Mouse (Mus musculus): ENCODE measurements around the gene Optn. TPM values are rescaled to one million over a fixed set of nuclear protein-coding genes. Genes with fewer than 3 reads are reported as not detected.

Gene Optn
- polyA plus RNA-seq, 1 experiment from 2014 or later: 17.0 TPM

DNA sequence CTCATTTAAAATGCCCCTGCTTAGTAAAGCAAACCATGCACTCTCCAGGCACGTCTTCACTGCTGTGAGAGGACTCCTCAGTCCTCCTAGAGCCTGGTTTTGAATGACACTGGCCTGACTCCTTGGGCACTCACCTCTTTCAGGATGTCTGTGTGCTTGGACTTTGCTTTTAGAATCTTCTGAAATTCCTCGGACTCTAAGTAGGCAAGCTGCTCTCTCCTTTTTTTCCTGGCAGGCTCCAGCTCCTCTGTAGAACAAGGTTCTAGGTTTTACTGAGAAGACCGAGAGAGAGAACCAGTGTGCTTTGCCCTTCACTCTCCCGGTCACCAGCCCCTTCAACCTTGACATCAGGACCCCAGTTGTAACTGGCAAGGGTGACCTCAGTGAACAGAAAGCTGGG, 69.4 kb downstream of the Optn start:
- TF ChIP-seq EP300 (optimal IDR thresholded peaks at IDR 0.05) (no peak), CTCF (IDR thresholded peaks at IDR 0.05; ENCODE audit: low read depth) (no peak)
- Histone ChIP-seq H3K27me3 (ENCODE audit: control insufficient read depth, insufficient read depth, low read length) (no peaks in the 10 kb centered on the region), H3K36me3 (ENCODE audit: control insufficient read depth, insufficient read depth, low read length) (0 out of 2 replicates have a peak, but pooled peaks cover 5% of the 10 kb centered on the region), H3K9ac (ENCODE audit: low read length) (no peak overlapping the region), H3K4me1 (replicated peaks; ENCODE audit: control insufficient read depth, insufficient read depth) (no peaks in the 10 kb centered on the region), H3K4me2 (replicated peaks; ENCODE audit: low read depth) (no peak overlapping the region), H3K9me3 (ENCODE audit: control insufficient read depth, low read length) (no peaks in the 10 kb centered on the region), H3K27ac (replicated peaks) (no peak overlapping the region), H3K4me3 (ENCODE audit: low read depth, low read length) (no peak overlapping the region)
- WGBS: 89% methylated on average over 4 of the region's 4 CpGs
- DNase-seq (ENCODE audit: low spot score) (no peak), ATAC-seq (ENCODE audit: low FRiP score, low TSS enrichment) (no peak)

DNA sequence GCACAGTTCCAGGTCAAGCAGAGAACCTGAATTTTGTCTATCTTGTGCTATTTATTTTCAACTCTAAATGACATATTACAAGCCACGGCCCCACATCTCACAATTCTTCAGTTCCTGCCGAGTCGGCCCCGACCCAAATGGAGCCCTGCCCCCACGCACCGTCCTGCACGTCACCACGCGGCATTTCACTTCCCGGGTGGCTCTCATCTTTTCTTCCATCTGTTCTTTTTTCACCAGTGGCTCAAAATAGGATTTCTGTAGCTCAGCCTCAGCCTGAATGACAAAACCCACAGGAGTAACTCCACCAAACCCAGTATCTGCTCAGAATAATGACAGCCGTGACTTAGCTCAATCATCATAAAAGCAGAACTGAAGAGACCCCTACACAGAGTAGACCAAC, 70.3 kb downstream of the Optn start:
- Histone ChIP-seq H3K4me1 (replicated peaks; ENCODE audit: control insufficient read depth, insufficient read depth) (no peaks in the 10 kb centered on the region), H3K36me3 (ENCODE audit: control insufficient read depth, insufficient read depth, low read length) (0 out of 2 replicates have a peak, but pooled peaks cover 5% of the 10 kb centered on the region), H3K27ac (replicated peaks) (no peak overlapping the region), H3K27me3 (ENCODE audit: control insufficient read depth, insufficient read depth, low read length) (no peaks in the 10 kb centered on the region), H3K4me3 (ENCODE audit: low read depth, low read length) (no peak overlapping the region), H3K4me2 (replicated peaks; ENCODE audit: low read depth) (no peak overlapping the region), H3K9ac (ENCODE audit: low read length) (no peak overlapping the region), H3K9me3 (ENCODE audit: control insufficient read depth, low read length) (no peaks in the 10 kb centered on the region)
- no peak for DNase-seq (ENCODE audit: low spot score)
- WGBS: 90% methylated on average over 11 of the region's 11 CpGs
- TF ChIP-seq EP300 (optimal IDR thresholded peaks at IDR 0.05) (no peak), CTCF (IDR thresholded peaks at IDR 0.05; ENCODE audit: low read depth) (no peak)
- no peak for ATAC-seq (ENCODE audit: low FRiP score, low TSS enrichment)

DNA sequence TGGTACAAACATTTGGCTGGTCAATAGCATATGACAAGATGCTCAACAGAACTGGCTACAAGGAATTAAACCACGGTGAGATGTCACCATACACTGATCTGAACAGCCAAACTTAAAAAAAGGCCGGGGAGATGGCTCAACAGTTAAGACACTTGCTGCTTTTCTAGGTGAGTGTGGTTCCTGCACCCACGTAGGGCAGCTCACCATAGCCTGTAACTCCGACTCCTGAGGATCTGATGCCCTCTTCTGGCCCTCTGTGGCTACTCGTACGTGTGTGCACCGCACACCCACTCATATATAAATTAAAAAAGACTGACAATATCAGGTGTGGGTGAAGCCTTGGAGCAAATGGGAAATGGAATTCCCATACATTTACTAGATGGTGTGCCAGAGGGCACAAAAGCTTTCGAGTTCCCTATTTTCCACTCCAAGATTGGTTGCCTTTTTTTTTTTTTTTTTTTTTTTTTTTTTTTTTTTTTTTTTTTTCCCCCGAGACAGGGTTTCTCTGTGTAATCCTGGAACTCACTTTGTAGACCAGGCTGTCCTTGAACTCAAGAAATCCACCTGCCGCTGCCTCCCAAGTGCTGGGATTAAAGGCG, 74.9 kb downstream of the Optn start:
- H3K27ac ChIP-seq (replicated peaks): no peak overlapping the region
- no peaks in the 10 kb centered on the region for H3K9me3 ChIP-seq (ENCODE audit: control insufficient read depth, low read length)
- WGBS: 76% methylated on average over 11 of the region's 11 CpGs
- H3K4me2 ChIP-seq (replicated peaks; ENCODE audit: low read depth): no peak overlapping the region
- no peak overlapping the region for H3K4me3 ChIP-seq (ENCODE audit: low read depth, low read length)
- no peaks in the 10 kb centered on the region for H3K27me3 ChIP-seq (ENCODE audit: control insufficient read depth, insufficient read depth, low read length)
- ATAC-seq (ENCODE audit: low FRiP score, low TSS enrichment) (no peak), DNase-seq (ENCODE audit: low spot score) (peak; percentile 52)
- H3K36me3 ChIP-seq (ENCODE audit: control insufficient read depth, insufficient read depth, low read length): 0 out of 2 replicates have a peak, but pooled peaks cover 2% of the 10 kb centered on the region
- H3K9ac ChIP-seq (ENCODE audit: low read length): no peak overlapping the region
- peak; percentile 58 for TF ChIP-seq CTCF (IDR thresholded peaks at IDR 0.05; ENCODE audit: low read depth)
- TF ChIP-seq EP300 (optimal IDR thresholded peaks at IDR 0.05): no peak
- no peaks in the 10 kb centered on the region for H3K4me1 ChIP-seq (replicated peaks; ENCODE audit: control insufficient read depth, insufficient read depth)

DNA sequence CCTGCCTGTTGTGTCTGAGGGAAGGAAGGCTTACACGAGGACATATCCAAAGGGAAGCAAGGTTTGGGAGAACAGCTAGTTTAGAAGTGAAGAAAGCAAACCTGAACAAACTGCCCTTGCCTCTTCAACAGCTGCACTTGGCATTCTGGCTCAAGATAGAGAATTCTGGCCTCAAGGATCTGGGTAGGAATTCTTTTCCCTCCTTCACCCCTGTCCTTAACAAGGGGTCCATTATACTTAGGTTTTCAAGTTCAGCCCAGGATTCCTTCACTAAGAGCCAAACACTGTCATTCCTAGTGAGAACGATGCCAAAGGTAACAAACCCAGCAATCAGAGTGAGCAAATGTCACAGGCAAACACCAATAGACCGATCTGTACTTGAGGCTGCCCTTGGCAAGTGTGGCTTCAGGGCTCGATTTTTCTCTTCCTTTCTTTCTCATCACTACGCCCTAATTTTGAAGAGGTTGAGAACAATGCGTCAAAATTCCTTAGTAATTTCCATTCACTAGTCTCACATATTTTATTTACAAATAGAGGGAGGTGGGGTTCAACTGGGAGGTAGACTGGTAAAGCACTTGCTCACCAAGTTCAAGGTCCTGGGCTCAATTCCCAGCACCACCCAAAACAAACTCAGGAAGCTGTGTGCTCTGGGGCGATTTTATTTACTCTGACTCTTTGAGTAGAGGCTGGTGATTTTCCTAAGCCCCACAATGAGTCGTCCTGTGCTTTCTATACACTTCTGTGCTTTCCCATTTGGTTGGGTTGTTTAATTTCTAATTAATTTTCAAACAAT, 76.3 kb downstream of the Optn start:
- TF ChIP-seq EP300 (optimal IDR thresholded peaks at IDR 0.05) (no peak), CTCF (IDR thresholded peaks at IDR 0.05; ENCODE audit: low read depth) (no peak)
- Histone ChIP-seq H3K4me2 (replicated peaks; ENCODE audit: low read depth) (no peak overlapping the region), H3K27me3 (ENCODE audit: control insufficient read depth, insufficient read depth, low read length) (no peaks in the 10 kb centered on the region), H3K9ac (ENCODE audit: low read length) (no peak overlapping the region), H3K9me3 (ENCODE audit: control insufficient read depth, low read length) (no peaks in the 10 kb centered on the region), H3K27ac (replicated peaks) (no peak overlapping the region), H3K4me1 (replicated peaks; ENCODE audit: control insufficient read depth, insufficient read depth) (no peaks in the 10 kb centered on the region), H3K4me3 (ENCODE audit: low read depth, low read length) (no peak overlapping the region), H3K36me3 (ENCODE audit: control insufficient read depth, insufficient read depth, low read length) (no peaks in the 10 kb centered on the region)
- DNase-seq (ENCODE audit: low spot score) (no peak), ATAC-seq (ENCODE audit: low FRiP score, low TSS enrichment) (no peak)
- 66% methylated on average over 8 of the region's 8 CpGs for WGBS

DNA sequence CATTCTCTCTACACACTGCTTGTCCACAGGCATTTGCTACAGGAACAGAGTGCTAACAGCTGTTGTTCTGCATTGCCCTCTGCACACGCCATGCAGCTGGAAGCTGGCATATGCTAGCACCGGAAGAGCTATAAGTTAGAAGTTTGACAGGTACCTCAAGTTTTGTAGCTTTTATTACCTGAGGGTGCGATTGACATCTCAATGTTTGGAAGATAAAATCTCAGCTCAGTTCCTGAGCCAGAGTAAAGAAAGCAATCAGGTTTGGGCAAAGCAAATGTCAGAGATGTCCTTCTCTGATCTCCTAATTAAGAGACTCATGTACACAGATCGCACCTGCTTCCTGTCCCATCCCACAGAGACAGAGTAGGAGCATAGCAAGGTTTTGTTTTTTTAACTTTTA, 77.1 kb downstream of the Optn start:
- no peaks in the 10 kb centered on the region for H3K4me1 ChIP-seq (replicated peaks; ENCODE audit: control insufficient read depth, insufficient read depth)
- ATAC-seq (ENCODE audit: low FRiP score, low TSS enrichment) (no peak), DNase-seq (ENCODE audit: low spot score) (no peak)
- no peak overlapping the region for H3K27ac ChIP-seq (replicated peaks)
- no peak overlapping the region for H3K4me3 ChIP-seq (ENCODE audit: low read depth, low read length)
- H3K27me3 ChIP-seq (ENCODE audit: control insufficient read depth, insufficient read depth, low read length): no peaks in the 10 kb centered on the region
- no peak overlapping the region for H3K9ac ChIP-seq (ENCODE audit: low read length)
- H3K4me2 ChIP-seq (replicated peaks; ENCODE audit: low read depth): no peak overlapping the region
- H3K36me3 ChIP-seq (ENCODE audit: control insufficient read depth, insufficient read depth, low read length): no peaks in the 10 kb centered on the region
- WGBS: 58% methylated on average over 4 of the region's 4 CpGs
- no peaks in the 10 kb centered on the region for H3K9me3 ChIP-seq (ENCODE audit: control insufficient read depth, low read length)
- no peak for TF ChIP-seq EP300 (optimal IDR thresholded peaks at IDR 0.05)
- no peak for TF ChIP-seq CTCF (IDR thresholded peaks at IDR 0.05; ENCODE audit: low read depth)

DNA sequence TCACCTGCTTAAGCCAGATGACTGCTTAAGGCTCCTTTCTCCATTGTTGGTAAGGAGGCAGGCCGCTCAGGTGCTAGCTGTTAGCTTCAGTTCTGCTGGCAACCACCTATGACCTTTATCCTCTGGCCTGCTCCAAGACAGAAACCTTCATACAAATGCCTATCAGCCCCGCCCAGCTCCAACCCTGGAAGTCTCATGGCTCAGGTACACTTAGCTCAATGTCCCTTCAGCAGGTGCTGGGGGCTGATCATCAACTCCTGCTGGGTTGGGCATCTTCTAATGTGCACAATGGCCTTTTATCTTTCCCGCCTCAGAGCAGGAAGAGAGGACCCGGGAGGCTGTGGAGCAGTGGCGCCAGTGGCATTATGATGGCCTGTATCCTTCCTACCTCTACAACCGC, 78.9 kb downstream of the Optn start:
- WGBS: 77% methylated on average over 6 of the region's 6 CpGs
- Histone ChIP-seq H3K27me3 (ENCODE audit: control insufficient read depth, insufficient read depth, low read length) (no peaks in the 10 kb centered on the region), H3K4me3 (ENCODE audit: low read depth, low read length) (no peak overlapping the region), H3K4me1 (replicated peaks; ENCODE audit: control insufficient read depth, insufficient read depth) (no peaks in the 10 kb centered on the region), H3K4me2 (replicated peaks; ENCODE audit: low read depth) (no peak overlapping the region), H3K36me3 (ENCODE audit: control insufficient read depth, insufficient read depth, low read length) (no peaks in the 10 kb centered on the region), H3K27ac (replicated peaks) (no peak overlapping the region), H3K9me3 (ENCODE audit: control insufficient read depth, low read length) (no peaks in the 10 kb centered on the region), H3K9ac (ENCODE audit: low read length) (no peak overlapping the region)
- DNase-seq (ENCODE audit: low spot score) (peak; percentile 40), ATAC-seq (ENCODE audit: low FRiP score, low TSS enrichment) (peak; percentile 62)
- no peak for TF ChIP-seq CTCF (IDR thresholded peaks at IDR 0.05; ENCODE audit: low read depth)
- no peak for TF ChIP-seq EP300 (optimal IDR thresholded peaks at IDR 0.05)
